ENCODE assay signal across 7 mouse cellular contexts in the genomic region with DNA sequence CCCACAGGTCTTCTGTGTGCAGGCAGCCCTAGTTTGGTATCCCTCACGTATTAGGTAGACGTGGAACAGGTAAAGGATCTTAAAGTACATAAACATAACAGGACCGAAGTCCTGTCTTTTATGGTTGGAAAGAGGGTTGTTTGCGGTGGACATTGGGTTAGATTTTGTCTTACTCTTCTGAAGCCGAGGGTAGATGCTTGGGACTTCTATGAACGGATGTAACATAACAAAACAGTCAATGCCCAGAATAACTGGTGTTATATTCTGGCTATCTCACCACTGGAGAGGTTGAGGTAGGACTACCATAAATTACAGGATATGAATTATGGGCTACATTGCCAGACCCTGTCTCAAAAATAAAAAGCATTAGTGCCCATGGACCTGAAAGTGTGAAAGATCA. TPM values are rescaled to one million over a fixed set of nuclear protein-coding genes. Genes with fewer than 3 reads are reported as not detected.
DNase-seq lines count a peak whose midpoint lies in the region; ATAC-seq and TF ChIP-seq lines count a peak whose summit lies in the region.

A gene (minus strand): TSS at position 101 of the 400 bp plus-strand sequence.

- H3K27me3 ChIP-seq in E14TG2a.4 (ENCODE audit: insufficient read depth, low read length) (no peaks in the 10 kb centered on the region), MEL (ENCODE audit: control insufficient read depth in 1 of 2, insufficient read depth in 2 of 2, low read length in 2 of 2) (no peaks in the 10 kb centered on the region)
- no peaks in the 10 kb centered on the region for H3K27me3 ChIP-seq in forebrain, embryonic 15.5 days
- H3K27me3 ChIP-seq in hindbrain, embryonic 13.5 days, result peaks cover 5% of the 10 kb centered on the region; the same call in 1 of the 2 replicates
- peaks cover 3% of the 10 kb centered on the region for H3K27me3 ChIP-seq in liver, embryonic 15.5 days

- H3K4me2 ChIP-seq in forebrain, embryonic 15.5 days (replicated peaks), result peak within 1 kb of the TSS; percentile 50
- peak within 1 kb of the TSS; percentile 59 for H3K4me2 ChIP-seq in hindbrain, embryonic 13.5 days
- peak within 1 kb of the TSS; percentile 75 for H3K4me2 ChIP-seq in liver, embryonic 15.5 days

- H3K79me2 ChIP-seq in MEL (ENCODE audit: control insufficient read depth, insufficient read depth, low read length, poor library complexity), result peaks cover 5% of the 10 kb centered on the region

- TF ChIP-seq POLR2A in MEL (IDR thresholded peaks at IDR 0.05; ENCODE audit: control insufficient read depth in 1 of 2, insufficient read depth in 1 of 2, low read depth in 1 of 2, low read length in 2 of 2, poor library complexity in 1 of 2), result no peak

- peak; percentile 10; the same call in 1 of the 2 replicates for ATAC-seq in forebrain, embryonic 15.5 days (replicated peaks)
- ATAC-seq in hindbrain, embryonic 13.5 days (ENCODE audit: low FRiP score), result peak; percentile 29
- no peak for ATAC-seq in liver, embryonic 15.5 days (ENCODE audit: insufficient read depth)

- H3K9me3 ChIP-seq in E14TG2a.4 (ENCODE audit: low read length) (no peaks in the 10 kb centered on the region), MEL (replicated peaks; ENCODE audit: insufficient read depth, low read length) (no peaks in the 10 kb centered on the region)
- H3K9me3 ChIP-seq in forebrain, embryonic 15.5 days, result no peaks in the 10 kb centered on the region
- H3K9me3 ChIP-seq in hindbrain, embryonic 13.5 days, result no peaks in the 10 kb centered on the region
- H3K9me3 ChIP-seq in liver, embryonic 15.5 days (replicated peaks), result no peaks in the 10 kb centered on the region

- H3K27ac ChIP-seq in MEL (ENCODE audit: control insufficient read depth, low read depth, low read length), result peak within 1 kb of the TSS; percentile 51
- H3K27ac ChIP-seq in forebrain, embryonic 15.5 days (replicated peaks), result peak within 1 kb of the TSS; percentile 85
- H3K27ac ChIP-seq in hindbrain, embryonic 13.5 days, result peak within 1 kb of the TSS; percentile 94
- peak within 1 kb of the TSS; percentile 77 for H3K27ac ChIP-seq in liver, embryonic 15.5 days (replicated peaks)

- H3K4me3 ChIP-seq in E14TG2a.4 (replicated peaks; ENCODE audit: low read length) (peak within 1 kb of the TSS; percentile 96), MEL (ENCODE audit: control insufficient read depth in 1 of 2, insufficient read depth in 1 of 2, low read depth in 2 of 2, low read length in 2 of 2) (peak within 1 kb of the TSS; percentile 85 to 88)
- H3K4me3 ChIP-seq in forebrain, embryonic 15.5 days, result peak within 1 kb of the TSS; percentile 55
- H3K4me3 ChIP-seq in hindbrain, embryonic 13.5 days, result peak within 1 kb of the TSS; percentile 75
- H3K4me3 ChIP-seq in liver, embryonic 15.5 days (replicated peaks), result peak within 1 kb of the TSS; percentile 84

- peak within 1 kb of the TSS; percentile 95 for H3K9ac ChIP-seq in MEL (ENCODE audit: control insufficient read depth, low read depth, low read length, poor library complexity, severe bottlenecking)
- peak within 1 kb of the TSS; percentile 65 for H3K9ac ChIP-seq in forebrain, embryonic 15.5 days (replicated peaks)
- H3K9ac ChIP-seq in hindbrain, embryonic 13.5 days, result peak within 1 kb of the TSS; percentile 84
- H3K9ac ChIP-seq in liver, embryonic 15.5 days, result peak within 1 kb of the TSS; percentile 72

- TF ChIP-seq CTCF in E14TG2a.4 (conservative IDR thresholded peaks at IDR 0.05; ENCODE audit: low read length) (no peak), MEL (IDR thresholded peaks at IDR 0.05 in 2 of 3, conservative IDR thresholded peaks at IDR 0.05 in 1 of 3; ENCODE audit: control insufficient read depth in 1 of 3, insufficient read depth in 1 of 3, low read depth in 2 of 3, low read length in 3 of 3, poor library complexity in 1 of 3, severe bottlenecking in 1 of 3) (no peak)

- no peak for TF ChIP-seq RAD21 in MEL (IDR thresholded peaks at IDR 0.05; ENCODE audit: low read depth, low read length)

- peaks cover 61% of the 10 kb centered on the region for H3K36me3 ChIP-seq in E14TG2a.4 (ENCODE audit: insufficient read depth, low read length)
- H3K36me3 ChIP-seq in MEL (ENCODE audit: control insufficient read depth in 1 of 2, insufficient read depth in 2 of 2, low read length in 2 of 2), result peaks cover 2 to 28% of the 10 kb centered on the region in 2 experiments; a peak in 3 of 4 replicates
- H3K36me3 ChIP-seq in forebrain, embryonic 15.5 days, result peaks cover 41% of the 10 kb centered on the region
- H3K36me3 ChIP-seq in hindbrain, embryonic 13.5 days, result peaks cover 50% of the 10 kb centered on the region
- H3K36me3 ChIP-seq in liver, embryonic 15.5 days (replicated peaks), result peaks cover 46% of the 10 kb centered on the region

- no peak for DNase-seq in MEL (ENCODE audit: low read depth, low spot score)
- DNase-seq in retina, postnatal 1 day, result no peak
- DNase-seq in ovary, postnatal 14 days (ENCODE audit: low spot score), result no peak

- H3K4me1 ChIP-seq in E14TG2a.4 (replicated peaks; ENCODE audit: low read depth, low read length) (peaks cover 36% of the 10 kb centered on the region), MEL (ENCODE audit: control insufficient read depth in 1 of 2, insufficient read depth in 2 of 2, low read length in 2 of 2) (peaks cover 14 to 24% of the 10 kb centered on the region in 2 experiments)
- H3K4me1 ChIP-seq in forebrain, embryonic 15.5 days, result peaks cover 8% of the 10 kb centered on the region
- H3K4me1 ChIP-seq in hindbrain, embryonic 13.5 days (replicated peaks), result peaks cover 10% of the 10 kb centered on the region
- H3K4me1 ChIP-seq in liver, embryonic 15.5 days (replicated peaks), result peaks cover 14% of the 10 kb centered on the region

- 45% methylated on average over 6 of the region's 6 CpGs for WGBS in forebrain, embryonic 15.5 days
- 51% methylated on average over 6 of the region's 6 CpGs for WGBS in hindbrain, embryonic 13.5 days
- 37% methylated on average over 6 of the region's 6 CpGs for WGBS in liver, embryonic 15.5 days (ENCODE audit: insufficient replicate concordance)

- TF ChIP-seq EP300 in MEL (IDR thresholded peaks at IDR 0.05; ENCODE audit: low read depth in 1 of 2, low read length in 2 of 2), result no peak

TF ChIP-seq in MEL, 35 proteins besides CTCF, POLR2A, EP300 and RAD21:
- no peak for TF ChIP-seq MYB (IDR thresholded peaks at IDR 0.05; ENCODE audit: low read depth, low read length)

RNA-seq across cellular contexts. Expression of the gene that starts here (rescaled TPM):
- 57.8 and 63.8 TPM in 2 replicates for total RNA-seq in MEL (2012; rRNA removed)
- polyA plus RNA-seq in MEL (2012; ENCODE audit: insufficient read depth in 1 of 2, insufficient read length in 2 of 2, low read depth in 1 of 2, low replicate concordance in 2 of 2, missing spikeins in 1 of 2), result 100 to 1,000 TPM in 1 of 2 experiments, not detected in 1; 116 TPM
- 101 and 105 TPM in 2 replicates for polyA plus RNA-seq in forebrain, embryonic 15.5 days (2015; fragmentation: Nextera tagmentation; extraction: Ambion mirVana)
- 104 and 122 TPM in 2 replicates for polyA plus RNA-seq in hindbrain, embryonic 13.5 days (2015; fragmentation: Nextera tagmentation; extraction: Ambion mirVana)
- polyA plus RNA-seq in liver, embryonic 15.5 days (2015; fragmentation: Nextera tagmentation; extraction: Ambion mirVana), result 58.7 and 64.0 TPM in 2 replicates
